Mouse (Mus musculus) bone marrow, adult 2 months (tissue): ENCODE measurements around the gene Atg4b. TPM values are rescaled to one million over a fixed set of nuclear protein-coding genes. Genes with fewer than 3 reads are reported as not detected.

Source experiments
- H3K27ac ChIP-seq: fragments of 200-500 bp; 2 replicates; pipeline ENCODE4 v1.5.1; 2012; ENCODE audit warnings: low read depth, mild to moderate bottlenecking, control low read depth, inconsistent platforms, low read length; ENCODE audit not compliant: control insufficient read depth, poor library complexity, insufficient read depth
- H3K4me1 ChIP-seq: fragments of 200-500 bp; 2 replicates; pipeline ENCODE4 v1.6.1; 2011; ENCODE audit warnings: low read length; ENCODE audit not compliant: control insufficient read depth, insufficient read depth
- H3K4me3 ChIP-seq: fragments of 200-500 bp; replicated peaks from 2 replicates; pipeline ENCODE3; 2011; ENCODE audit warnings: mild to moderate bottlenecking, low read depth, low read length, control low read depth; ENCODE audit not compliant: control insufficient read depth
- CTCF ChIP-seq: fragments of 200-500 bp; IDR thresholded peaks from 2 replicates; pipeline ENCODE4 v1.5.1; 2011; ENCODE audit warnings: low read length, control low read depth; ENCODE audit not compliant: control insufficient read depth, insufficient read depth
- POLR2A ChIP-seq: fragments of 200-500 bp; IDR thresholded peaks from 2 replicates; pipeline ENCODE4 v1.6.1; 2011; ENCODE audit warnings: low read depth, mild to moderate bottlenecking, control low read depth, low read length, borderline replicate concordance; ENCODE audit not compliant: control insufficient read depth
- WGBS: fragments of 180-500 bp; shearing (Covaris S2); methylation state at CpG from one replicate; pipeline ENCODE4 v1.1.7; 2018; 5-methylcytosine and 5-hydroxymethylcytosine counted together
- polyA plus RNA-seq: library from polyadenylated mRNA; stranded (reverse); fragments of >200 nt; gene quantifications from 2 replicates; pipeline ENCODE4 v1.2.4, GENCODE M21; 2011; ENCODE audit warnings: low replicate concordance; ENCODE audit not compliant: missing spikeins, insufficient read depth, insufficient read length

Atg4b gene
- polyA plus RNA-seq, 1 experiment, result 56.8 TPM

DNA sequence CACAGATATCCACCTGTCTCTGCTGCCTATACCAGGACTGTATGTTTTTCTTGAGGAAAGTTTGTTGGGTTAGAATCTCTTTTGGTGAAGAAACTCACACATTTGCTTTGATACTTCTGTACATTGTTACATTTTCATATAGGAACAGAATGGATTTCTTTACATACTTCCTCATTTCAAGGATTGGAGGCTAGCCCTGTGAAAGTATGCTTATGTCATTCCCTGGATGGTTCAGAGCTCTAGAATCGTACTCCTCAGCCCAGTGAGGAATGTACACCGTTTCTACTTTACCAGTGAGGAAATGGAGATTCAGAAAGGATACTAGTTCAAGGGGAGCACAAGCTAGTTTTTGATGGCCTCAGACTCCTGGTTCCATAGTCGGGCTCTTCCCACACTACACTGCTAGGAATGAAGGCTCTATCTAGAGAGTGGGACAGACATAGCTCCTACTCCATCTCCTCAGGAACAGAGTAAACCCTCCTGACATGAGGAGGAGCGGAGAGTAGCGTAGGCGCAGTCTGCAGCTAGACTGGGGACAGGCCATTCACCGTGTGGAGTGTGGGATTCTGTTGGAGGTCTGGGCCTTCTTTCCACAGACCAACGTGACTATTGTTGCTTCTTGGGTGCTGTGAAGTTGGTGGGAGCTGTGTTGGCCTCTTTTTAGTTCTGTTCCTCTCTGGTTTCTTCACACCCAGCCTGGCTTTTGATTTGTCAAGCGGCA is 13.7 kb downstream of the Atg4b start:
- H3K27ac ChIP-seq, result no peak overlapping the region

DNA sequence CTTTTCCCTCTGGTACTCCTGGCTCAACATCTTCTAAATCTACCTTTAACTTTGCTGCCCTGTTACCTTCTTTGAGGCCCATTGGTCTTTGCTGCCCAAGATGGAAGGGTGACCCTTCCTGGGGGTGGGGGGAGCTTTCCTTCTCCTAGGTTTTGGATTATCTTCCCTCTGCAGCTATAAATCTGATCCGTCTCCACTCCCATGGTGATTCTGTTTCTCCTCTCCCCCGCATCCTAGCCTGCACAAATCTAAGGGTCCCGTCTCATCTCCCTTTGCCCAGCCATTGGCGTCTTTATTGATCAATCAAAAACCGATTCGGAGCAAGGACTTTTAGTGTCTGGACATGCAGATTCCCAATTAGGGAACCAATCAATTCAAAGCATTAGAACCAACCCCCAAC is 16.3 kb downstream of the Atg4b start:
- H3K27ac ChIP-seq, result no peak overlapping the region
- 94% methylated on average over 6 of the region's 6 CpGs for WGBS
- no peak for TF ChIP-seq POLR2A
- TF ChIP-seq CTCF, result no peak
- no peaks in the 10 kb centered on the region; the same call in 1 of the 2 replicates for H3K4me1 ChIP-seq
- no peak overlapping the region for H3K4me3 ChIP-seq

More for the DNA sequence above, 13.7 kb downstream of the Atg4b start:
- H3K4me1 ChIP-seq, result no peaks in the 10 kb centered on the region; the same call in 1 of the 2 replicates
- WGBS, result 77% methylated on average over 9 of the region's 9 CpGs
- no peak overlapping the region for H3K4me3 ChIP-seq
- no peak for TF ChIP-seq CTCF
- no peak for TF ChIP-seq POLR2A

DNA sequence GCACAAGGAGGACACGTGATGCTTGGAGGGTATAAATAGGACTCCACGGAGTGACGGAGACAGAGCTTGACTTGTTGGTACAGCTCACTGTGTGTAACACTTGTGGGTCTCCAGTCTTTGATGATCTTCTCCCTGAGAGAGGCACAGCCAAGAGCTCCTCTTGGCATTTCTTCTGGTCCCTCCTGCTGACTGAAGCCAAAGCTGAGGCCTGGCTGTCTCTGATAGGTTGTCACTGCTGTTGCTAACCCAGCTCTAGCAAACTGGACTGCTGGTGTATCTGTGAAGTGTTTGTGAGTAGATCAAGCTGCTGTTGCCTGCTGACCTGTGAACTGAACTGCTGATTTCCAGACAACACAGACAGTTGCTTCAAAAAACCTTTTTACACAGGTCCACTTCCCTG is 18.6 kb downstream of the Atg4b start:
- TF ChIP-seq CTCF (no peak), POLR2A (no peak)
- Histone ChIP-seq H3K4me3 (no peak overlapping the region), H3K27ac (no peak overlapping the region), H3K4me1 (no peaks in the 10 kb centered on the region)
- WGBS, result 94% methylated on average over 3 of the region's 3 CpGs

DNA sequence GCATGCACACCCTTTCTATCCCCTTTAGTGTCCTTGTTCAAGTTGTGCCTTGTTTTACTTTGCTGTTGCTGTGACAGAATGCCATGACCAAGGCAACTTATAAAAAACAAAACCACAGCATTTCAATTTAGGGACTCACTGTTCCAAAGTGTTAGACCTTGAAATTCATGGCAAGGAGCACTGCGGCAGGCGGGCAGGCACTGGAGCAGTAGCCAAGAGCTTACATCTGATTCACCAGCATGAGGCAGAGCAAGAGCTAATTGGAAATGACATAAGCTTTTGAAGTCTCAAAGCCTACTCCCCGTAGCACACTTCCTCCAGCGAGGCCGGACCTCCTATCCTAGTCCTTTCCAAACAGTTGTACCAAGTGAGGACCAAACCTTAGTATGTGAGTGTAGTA is 25.4 kb downstream of the Atg4b start:
- no peak for TF ChIP-seq CTCF
- TF ChIP-seq POLR2A, result no peak
- Histone ChIP-seq H3K4me1 (no peaks in the 10 kb centered on the region), H3K27ac (no peak overlapping the region), H3K4me3 (no peak overlapping the region)
- WGBS, result 98% methylated on average over 5 of the region's 5 CpGs

DNA sequence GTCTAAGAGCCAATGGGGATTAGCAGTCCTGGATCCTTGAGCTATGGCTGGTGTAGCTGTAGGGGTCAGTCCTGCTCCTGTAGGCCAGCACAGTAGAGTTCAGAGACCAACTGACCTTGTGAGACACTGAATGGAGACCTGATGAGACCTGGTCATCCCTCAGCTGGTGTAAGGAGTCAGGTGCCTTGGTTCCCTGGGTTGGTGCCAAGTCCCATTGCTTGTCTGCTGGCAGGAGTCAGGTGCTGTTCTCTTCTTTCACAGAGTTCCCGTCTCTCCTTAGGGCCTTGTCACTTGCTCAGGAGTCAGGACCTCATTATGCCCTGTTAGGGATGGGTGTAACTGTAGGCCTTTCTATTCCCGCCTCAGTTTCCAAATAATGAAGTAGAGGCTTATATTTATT is 35.6 kb downstream of the Atg4b start:
- TF ChIP-seq POLR2A (no peak), CTCF (no peak)
- no peak overlapping the region for H3K4me3 ChIP-seq
- no peak overlapping the region for H3K27ac ChIP-seq
- WGBS, result 88% methylated on average over 2 of the region's 2 CpGs
- H3K4me1 ChIP-seq, result no peaks in the 10 kb centered on the region

DNA sequence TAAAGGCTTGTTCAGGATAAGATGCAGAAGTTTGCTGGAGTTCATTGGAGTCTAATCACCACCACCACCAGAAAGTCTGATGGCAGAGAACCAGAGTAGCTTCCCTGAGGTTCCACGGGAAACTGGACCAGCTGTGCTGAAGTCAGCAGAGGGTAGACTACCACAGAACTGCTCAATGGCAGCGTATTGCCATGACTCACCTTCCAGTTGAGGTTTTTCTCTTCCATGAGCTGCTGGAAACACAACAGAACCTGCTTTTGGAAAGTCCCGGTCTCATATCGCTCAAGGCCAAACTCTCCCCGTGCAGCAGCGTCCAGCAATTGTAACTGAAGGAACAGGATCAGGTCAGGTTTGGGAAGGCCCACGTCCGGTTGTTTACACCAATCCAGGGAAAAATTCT is 43.2 kb downstream of the Atg4b start:
- Histone ChIP-seq H3K27ac (no peak overlapping the region), H3K4me1 (peaks cover 1% of the 10 kb centered on the region; the same call in 1 of the 2 replicates), H3K4me3 (no peak overlapping the region)
- TF ChIP-seq POLR2A, result no peak
- TF ChIP-seq CTCF, result no peak
- 88% methylated on average over 8 of the region's 8 CpGs for whole genome bisulfite sequencing

DNA sequence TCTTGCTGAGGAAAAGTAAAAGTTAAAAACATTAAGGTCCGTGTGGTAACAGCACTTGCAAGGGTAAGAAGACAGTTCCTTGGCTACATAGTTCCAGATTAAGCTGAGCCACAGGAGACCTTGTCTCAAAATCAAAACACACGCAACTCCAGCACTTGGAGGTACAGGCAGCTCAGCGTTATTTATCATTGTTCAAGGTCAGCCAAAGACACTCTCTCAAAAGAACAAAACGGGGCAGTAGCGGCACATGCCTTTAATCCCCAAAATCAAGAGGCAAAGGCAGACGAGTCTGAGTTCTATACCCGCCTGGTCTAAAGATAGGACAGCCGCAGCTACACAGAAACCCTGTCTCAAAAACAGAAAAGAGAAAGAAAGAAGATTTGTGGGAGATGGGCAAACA is 44.6 kb downstream of the Atg4b start:
- WGBS, result 82% methylated on average over 8 of the region's 8 CpGs
- Histone ChIP-seq H3K27ac (no peak overlapping the region), H3K4me1 (peaks cover 1% of the 10 kb centered on the region; the same call in 1 of the 2 replicates), H3K4me3 (no peak overlapping the region)
- TF ChIP-seq POLR2A (no peak), CTCF (no peak)

DNA sequence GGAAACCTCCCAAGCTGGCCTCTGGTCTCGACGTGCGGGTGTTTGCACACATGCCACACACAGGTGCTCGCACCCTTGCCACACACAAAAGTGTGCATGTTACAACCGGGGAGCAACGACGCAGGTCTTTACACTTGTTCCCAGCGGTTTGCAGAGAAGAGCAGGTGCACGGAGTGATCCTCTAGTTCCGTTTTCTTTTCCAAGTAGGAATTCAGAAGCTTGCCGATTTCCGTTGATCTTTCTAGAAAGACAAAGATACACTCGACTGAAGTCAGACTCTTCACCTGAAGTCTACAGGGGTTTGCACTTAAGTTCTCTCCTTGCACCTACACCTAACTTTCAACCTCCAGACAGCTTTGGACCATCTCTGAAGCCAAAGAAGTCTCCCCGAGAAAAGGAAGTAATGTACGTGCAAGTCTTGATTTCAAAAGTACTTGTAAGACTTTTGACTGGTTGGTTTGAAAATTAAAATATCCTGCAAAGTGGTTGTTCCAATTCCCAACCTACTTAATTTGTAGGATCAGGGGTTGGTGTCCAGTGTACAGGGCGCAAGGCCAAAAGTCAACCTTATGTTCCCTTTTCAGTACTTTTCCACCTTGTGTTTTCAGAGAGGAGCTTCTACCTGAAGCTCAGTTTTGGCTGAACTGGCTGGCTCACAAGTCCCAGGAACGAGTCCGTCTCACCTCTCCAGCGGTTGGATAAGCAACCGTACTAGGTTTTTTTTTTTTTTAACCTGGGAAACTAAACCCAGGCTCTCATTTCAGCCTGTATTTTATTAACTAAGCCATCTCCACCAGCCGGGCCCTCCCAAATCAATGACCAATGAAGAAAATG is 49.6 kb downstream of the Atg4b start:
- 54% methylated on average over 21 of the region's 21 CpGs for WGBS
- TF ChIP-seq CTCF, result no peak
- TF ChIP-seq POLR2A, result no peak
- H3K27ac ChIP-seq, result 0 out of 2 replicates have a peak overlapping the region, but pooled peaks have one; percentile 34
- H3K4me1 ChIP-seq, result peaks cover 7% of the 10 kb centered on the region
- peak overlapping the region; percentile 96 for H3K4me3 ChIP-seq
